In the genomic region with DNA sequence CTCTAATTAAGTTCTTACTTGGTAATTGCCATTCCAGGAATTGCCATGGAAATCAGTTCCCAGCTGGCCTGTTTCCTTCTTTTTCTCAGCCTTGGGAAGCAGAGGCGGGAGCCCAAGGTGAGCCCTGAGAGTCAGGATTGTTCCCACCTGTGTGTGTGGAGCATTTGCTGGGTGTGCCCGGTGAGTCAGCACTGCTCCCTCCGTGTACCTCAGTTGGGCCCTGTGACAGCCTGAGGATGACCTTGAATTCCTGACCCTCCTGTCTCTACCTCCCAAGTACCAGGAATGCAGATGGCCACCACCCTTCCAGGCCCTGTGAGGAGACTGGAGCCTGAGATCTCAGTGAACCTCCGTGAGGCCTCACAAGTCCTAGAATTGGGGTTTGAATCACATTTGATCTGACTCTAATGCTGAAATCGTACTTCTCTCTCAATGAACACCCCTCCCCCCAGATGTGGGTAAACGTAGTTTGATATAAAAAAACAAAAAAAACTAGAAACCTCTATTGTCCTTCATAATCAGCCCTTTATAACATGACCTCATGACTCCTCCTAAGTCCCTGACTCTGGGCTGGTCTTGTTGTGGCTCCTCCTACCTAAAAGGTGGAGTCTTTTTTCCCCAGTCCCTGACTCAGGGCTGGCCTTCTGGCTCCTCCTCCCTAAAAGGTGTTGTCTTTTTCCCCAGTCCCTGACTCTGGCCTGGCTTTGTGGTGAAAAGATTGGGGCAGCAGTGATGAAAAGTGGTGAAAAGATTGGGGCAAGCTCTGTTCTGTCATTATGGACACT, we compare ENCODE assay signal across 39 mouse cellular contexts. TPM values are rescaled to one million over a fixed set of nuclear protein-coding genes. Genes with fewer than 3 reads are reported as not detected.
DNase-seq lines count a peak whose midpoint lies in the region; ATAC-seq and TF ChIP-seq lines count a peak whose summit lies in the region.
"Had no signal": no experiment of that assay in that cellular context is flagged by ENCODE, and none has a peak within 500 bp of the region (broad histone marks: within the 10 kb centered on the region; RNA-seq: fewer than 3 reads in every experiment).

No protein-coding gene starts in this region.

- H3K4me2 ChIP-seq in CH12.LX (ENCODE audit: insufficient read depth, low read depth, poor library complexity, severe bottlenecking), result no peak overlapping the region
- no peak overlapping the region for H3K4me2 ChIP-seq in stomach, embryonic 15.5 days
- H3K4me2 ChIP-seq in hindbrain, postnatal 0 days (ENCODE audit: low read depth, low read length), result no peak overlapping the region
- H3K4me2 ChIP-seq: forebrain, embryonic 15.5 days; heart, embryonic 12.5 days; hindbrain, embryonic 14.5 days; limb, embryonic 13.5 days; liver, embryonic 11.5 days; lung, embryonic 15.5 days; midbrain, embryonic 12.5 days had no signal

- no peaks in the 10 kb centered on the region for H3K36me3 ChIP-seq in CH12.LX (replicated peaks in 1 of 2; ENCODE audit: control insufficient read depth in 1 of 2, insufficient read depth in 1 of 2, low read length in 1 of 2)
- H3K36me3 ChIP-seq in embryonic facial prominence, embryonic 10.5 days (replicated peaks), result no peaks in the 10 kb centered on the region
- H3K36me3 ChIP-seq in stomach, embryonic 15.5 days, result no peaks in the 10 kb centered on the region
- no peaks in the 10 kb centered on the region for H3K36me3 ChIP-seq in midbrain, embryonic 10.5 days
- H3K36me3 ChIP-seq in hindbrain, postnatal 0 days (ENCODE audit: insufficient read depth, low read length), result no peaks in the 10 kb centered on the region
- H3K36me3 ChIP-seq: forebrain, embryonic 15.5 days; heart, embryonic 12.5 days; limb, embryonic 13.5 days; lung, embryonic 15.5 days; midbrain, embryonic 12.5 days had no signal

- no peak for TF ChIP-seq CTCF in CH12.LX (conservative IDR thresholded peaks at IDR 0.05 in 1 of 2, IDR thresholded peaks at IDR 0.05 in 1 of 2; ENCODE audit: low read depth in 2 of 2, low read length in 2 of 2)
- TF ChIP-seq CTCF in hindbrain, postnatal 0 days (IDR thresholded peaks at IDR 0.05; ENCODE audit: low read depth), result no peak

- no peaks in the 10 kb centered on the region for H3K79me2 ChIP-seq in CH12.LX (replicated peaks; ENCODE audit: control insufficient read depth, extremely low read depth, insufficient read depth, poor library complexity, severe bottlenecking)

- 65% methylated on average over 6 of the region's 6 CpGs for WGBS in embryonic facial prominence, embryonic 10.5 days
- 69% methylated on average over 6 of the region's 6 CpGs for WGBS in stomach, embryonic 15.5 days
- 77% methylated on average over 6 of the region's 6 CpGs for WGBS in midbrain, embryonic 10.5 days
- WGBS in hindbrain, postnatal 0 days, result 74% methylated on average over 6 of the region's 6 CpGs

- no peaks in the 10 kb centered on the region for H3K27me3 ChIP-seq in CH12.LX (replicated peaks)
- no peaks in the 10 kb centered on the region for H3K27me3 ChIP-seq in embryonic facial prominence, embryonic 10.5 days (replicated peaks; ENCODE audit: low read depth, poor library complexity, severe bottlenecking)
- no peaks in the 10 kb centered on the region for H3K27me3 ChIP-seq in stomach, embryonic 15.5 days (replicated peaks)
- H3K27me3 ChIP-seq in midbrain, embryonic 10.5 days (ENCODE audit: low read depth, poor library complexity, severe bottlenecking), result no peaks in the 10 kb centered on the region
- no peaks in the 10 kb centered on the region for H3K27me3 ChIP-seq in hindbrain, postnatal 0 days (ENCODE audit: insufficient read depth, low read length)
- H3K27me3 ChIP-seq: forebrain, embryonic 15.5 days; heart, embryonic 12.5 days; limb, embryonic 13.5 days; lung, embryonic 15.5 days; midbrain, embryonic 12.5 days had no signal

- H3K4me3 ChIP-seq in CH12.LX (replicated peaks in 1 of 3; ENCODE audit: low read depth in 2 of 3, low read length in 2 of 3, poor library complexity in 1 of 3), result no peak overlapping the region
- H3K4me3 ChIP-seq in embryonic facial prominence, embryonic 10.5 days, result no peak overlapping the region
- no peak overlapping the region for H3K4me3 ChIP-seq in stomach, embryonic 15.5 days (replicated peaks)
- H3K4me3 ChIP-seq in midbrain, embryonic 10.5 days, result no peak overlapping the region
- no peak overlapping the region for H3K4me3 ChIP-seq in hindbrain, postnatal 0 days (ENCODE audit: low read length)
- H3K4me3 ChIP-seq: forebrain, embryonic 15.5 days; gastrocnemius, adult 2 months; heart, embryonic 12.5 days; limb, embryonic 13.5 days; lung, embryonic 15.5 days; midbrain, embryonic 12.5 days had no signal

- H3K9me3 ChIP-seq in CH12.LX (replicated peaks; ENCODE audit: low read length), result no peaks in the 10 kb centered on the region
- H3K9me3 ChIP-seq in embryonic facial prominence, embryonic 10.5 days, result no peaks in the 10 kb centered on the region
- no peaks in the 10 kb centered on the region for H3K9me3 ChIP-seq in stomach, embryonic 15.5 days
- H3K9me3 ChIP-seq in midbrain, embryonic 10.5 days (replicated peaks), result no peaks in the 10 kb centered on the region
- no peaks in the 10 kb centered on the region for H3K9me3 ChIP-seq in hindbrain, postnatal 0 days (ENCODE audit: low read length)
- H3K9me3 ChIP-seq: forebrain, embryonic 15.5 days; heart, embryonic 12.5 days; limb, embryonic 13.5 days; lung, embryonic 15.5 days; midbrain, embryonic 12.5 days had no signal

- DNase-seq in CH12.LX (ENCODE audit: extremely low read depth) (peak; percentile 12), ES-CJ7 (ENCODE audit: low read depth, low spot score) (peak; percentile 99)
- DNase-seq in embryonic facial prominence, embryonic 10.5 days (ENCODE audit: low spot score), result no peak
- DNase-seq in midbrain, embryonic 10.5 days (ENCODE audit: low spot score), result no peak
- DNase-seq in hindbrain, postnatal 0 days (ENCODE audit: low spot score), result no peak
- no peak for DNase-seq in spleen, postnatal 14 days (ENCODE audit: low spot score in 2 of 2)
- DNase-seq: adrenal gland, postnatal 25 days; B cell, adult 2 months; cerebellum, adult 18-20 months; cerebellum, postnatal 10 days; gastrocnemius, adult 2 months; gastrocnemius, postnatal 36 days; heart, adult 18-20 months; kidney, adult 9 months; kidney, postnatal 10 days; layer of hippocampus, adult 9-11 months; thymus, adult 2 months; thymus, postnatal 36 days had no signal

- ATAC-seq in stomach, embryonic 15.5 days (ENCODE audit: insufficient read depth, low FRiP score, low read depth), result peak; percentile 68; the same call in 1 of the 2 replicates
- ATAC-seq in hindbrain, postnatal 0 days, result no peak
- ATAC-seq: forebrain, embryonic 15.5 days; inflammation-experienced regulatory T-cells, adult 6 months had no signal

- TF ChIP-seq EP300 in CH12.LX (IDR thresholded peaks at IDR 0.05; ENCODE audit: low read length), result no peak

- H3K4me1 ChIP-seq in CH12.LX (ENCODE audit: control insufficient read depth in 1 of 2, insufficient read depth in 2 of 2), result no peaks in the 10 kb centered on the region
- peaks cover 10% of the 10 kb centered on the region for H3K4me1 ChIP-seq in embryonic facial prominence, embryonic 10.5 days
- no peaks in the 10 kb centered on the region for H3K4me1 ChIP-seq in stomach, embryonic 15.5 days
- no peaks in the 10 kb centered on the region for H3K4me1 ChIP-seq in midbrain, embryonic 10.5 days
- no peaks in the 10 kb centered on the region for H3K4me1 ChIP-seq in hindbrain, postnatal 0 days (ENCODE audit: insufficient read depth, low read length)
- H3K4me1 ChIP-seq: forebrain, embryonic 15.5 days; heart, embryonic 12.5 days; lung, embryonic 15.5 days; midbrain, embryonic 12.5 days had no signal

- no peak overlapping the region for H3K9ac ChIP-seq in CH12.LX (ENCODE audit: insufficient read depth, low read depth)
- no peak overlapping the region for H3K9ac ChIP-seq in stomach, embryonic 15.5 days
- no peak overlapping the region for H3K9ac ChIP-seq in hindbrain, postnatal 0 days (replicated peaks; ENCODE audit: low read length)
- H3K9ac ChIP-seq: forebrain, embryonic 15.5 days; heart, embryonic 12.5 days; hindbrain, embryonic 14.5 days; limb, embryonic 13.5 days; lung, embryonic 15.5 days; midbrain, embryonic 12.5 days had no signal

- no peak for TF ChIP-seq POLR2A in CH12.LX (IDR thresholded peaks at IDR 0.05; ENCODE audit: low read depth, low read length)

- dilution Hi-C loops in CH12.LX (cut with MboI; ENCODE audit: extremely low pct_ligation_motif_present, extremely low pct_unique_long_range_greater_than_20kb, low sequenced_read_pairs), result no loop called here

- TF ChIP-seq RAD21 in CH12.LX (IDR thresholded peaks at IDR 0.05; ENCODE audit: low read depth, low read length), result no peak

- no peak overlapping the region for H3K27ac ChIP-seq in CH12.LX (ENCODE audit: insufficient read depth, low read depth)
- H3K27ac ChIP-seq in embryonic facial prominence, embryonic 10.5 days (replicated peaks), result 0 out of 2 replicates have a peak overlapping the region, but pooled peaks have one; percentile 14
- H3K27ac ChIP-seq in stomach, embryonic 15.5 days, result no peak overlapping the region
- no peak overlapping the region for H3K27ac ChIP-seq in midbrain, embryonic 10.5 days (replicated peaks)
- no peak overlapping the region for H3K27ac ChIP-seq in hindbrain, postnatal 0 days
- H3K27ac ChIP-seq: forebrain, embryonic 15.5 days; gastrocnemius, adult 2 months; hindbrain, embryonic 14.5 days; limb, embryonic 13.5 days; lung, embryonic 15.5 days; midbrain, embryonic 12.5 days had no signal

- in situ Hi-C loops in CH12.LX (cut with MboI; ENCODE audit: low pct_ligation_motif_present, low pct_unique_long_range_greater_than_20kb, low sequenced_read_pairs), result no loop called here

RNA-seq across cellular contexts. Expression of gene Zfp90, which starts 36.4 kb away (rescaled TPM):
- 1.6 and 1.8 TPM in 2 replicates for total RNA-seq in CH12.LX (2012; rRNA removed)
- 3.5 and 4.1 TPM in 2 replicates for total RNA-seq in CH12.LX (2014; rRNA removed)
- polyA plus RNA-seq in CH12.LX (2012; ENCODE audit: insufficient read length, low read depth), result 2.8 and 3.0 TPM in 2 replicates
- polyA plus RNA-seq in embryonic facial prominence, embryonic 10.5 days (2016; fragmentation: Nextera tagmentation; extraction: Ambion mirVana), result 24.5 and 26.4 TPM in 2 replicates
- 16.2 and 18.3 TPM in 2 replicates for polyA plus RNA-seq in stomach, embryonic 15.5 days (2015; fragmentation: Nextera tagmentation; extraction: Ambion mirVana)
- polyA plus RNA-seq in midbrain, embryonic 10.5 days (2016; fragmentation: Nextera tagmentation; extraction: Ambion mirVana), result 27.2 and 28.2 TPM in 2 replicates
- total RNA-seq in hindbrain, postnatal 0 days (2014; rRNA removed), result 22.6 and 26.2 TPM in 2 replicates
- polyA plus RNA-seq in hindbrain, postnatal 0 days (2015; fragmentation: Nextera tagmentation; extraction: Ambion mirVana), result 31.5 and 32.2 TPM in 2 replicates

RNA-seq across cellular contexts. Expression of gene 6030452D12Rik, which starts 48.8 kb away (rescaled TPM):
- total RNA-seq in CH12.LX (2012; rRNA removed) (not detected in 2 replicates), CH12.LX (2014; rRNA removed) (not detected in 2 replicates)
- polyA plus RNA-seq in CH12.LX (2012; ENCODE audit: insufficient read length, low read depth), result not detected in 2 replicates
- polyA plus RNA-seq in embryonic facial prominence, embryonic 10.5 days (2016; fragmentation: Nextera tagmentation; extraction: Ambion mirVana), result not detected in 2 replicates
- polyA plus RNA-seq in stomach, embryonic 15.5 days (2015; fragmentation: Nextera tagmentation; extraction: Ambion mirVana), result not detected in 2 replicates
- polyA plus RNA-seq in midbrain, embryonic 10.5 days (2016; fragmentation: Nextera tagmentation; extraction: Ambion mirVana), result not detected in 2 replicates
- not detected in 2 replicates for total RNA-seq in hindbrain, postnatal 0 days (2014; rRNA removed)
- polyA plus RNA-seq in hindbrain, postnatal 0 days (2015; fragmentation: Nextera tagmentation; extraction: Ambion mirVana), result not detected in 2 replicates
- total RNA-seq: adrenal gland, adult 18-20 months; adrenal gland, postnatal 25 days; common myeloid progenitor, adult 5-6 weeks; gastrocnemius, adult 2 months; gastrocnemius, postnatal 36 days; heart, adult 18-20 months; hematopoietic stem cell, adult 5-6 weeks; left cerebral cortex, adult 18-20 months; left cerebral cortex, postnatal 25 days; megakaryocyte, adult 5-6 weeks had no signal
- polyA plus RNA-seq: forebrain, embryonic 15.5 days; frontal cortex, adult 2 months; heart, embryonic 12.5 days; heart, postnatal 0 days; hindbrain, embryonic 14.5 days; inflammation-experienced regulatory T-cells, adult 6 months; large intestine, adult 2 months; limb, embryonic 13.5 days; liver, embryonic 11.5 days; liver, embryonic 16.5 days; lung, embryonic 15.5 days; midbrain, embryonic 12.5 days; neural tube, embryonic 14.5 days; small intestine, adult 2 months; thymus, adult 2 months had no signal

RNA-seq across cellular contexts. Expression of gene Cdh3, which starts 59.2 kb away (rescaled TPM):
- total RNA-seq in CH12.LX (2012; rRNA removed) (not detected in 2 replicates), CH12.LX (2014; rRNA removed) (not detected in 2 replicates)
- not detected in 2 replicates for polyA plus RNA-seq in CH12.LX (2012; ENCODE audit: insufficient read length, low read depth)
- polyA plus RNA-seq in embryonic facial prominence, embryonic 10.5 days (2016; fragmentation: Nextera tagmentation; extraction: Ambion mirVana), result 23.3 and 23.4 TPM in 2 replicates
- polyA plus RNA-seq in stomach, embryonic 15.5 days (2015; fragmentation: Nextera tagmentation; extraction: Ambion mirVana), result 16.3 and 17.2 TPM in 2 replicates
- polyA plus RNA-seq in midbrain, embryonic 10.5 days (2016; fragmentation: Nextera tagmentation; extraction: Ambion mirVana), result 2.4 and 3.6 TPM in 2 replicates
- 6.7 and 7.0 TPM in 2 replicates for total RNA-seq in hindbrain, postnatal 0 days (2014; rRNA removed)
- 3.6 and 4.9 TPM in 2 replicates for polyA plus RNA-seq in hindbrain, postnatal 0 days (2015; fragmentation: Nextera tagmentation; extraction: Ambion mirVana)
- total RNA-seq: common myeloid progenitor, adult 5-6 weeks; hematopoietic stem cell, adult 5-6 weeks; megakaryocyte, adult 5-6 weeks had no signal
- polyA plus RNA-seq: inflammation-experienced regulatory T-cells, adult 6 months had no signal

Comparison
In these comparisons a context has a peak if more than half of its experiments do, and no peak if none do; other contexts are left out.
1. DNase-seq: peak in CH12.LX (single experiment) and ES-CJ7 (single experiment); none in embryonic facial prominence, embryonic 10.5 days (single experiment), midbrain, embryonic 10.5 days (single experiment), hindbrain, postnatal 0 days (single experiment) and spleen, postnatal 14 days (0 of 2).